Mouse (Mus musculus): ENCODE measurements around the gene Prpsap1. TPM values are rescaled to one million over a fixed set of nuclear protein-coding genes. Genes with fewer than 3 reads are reported as not detected.

Gene Prpsap1
- 104 and 124 TPM in 2 replicates for polyA plus RNA-seq (2015; fragmentation: Nextera tagmentation; extraction: Ambion mirVana)

DNA sequence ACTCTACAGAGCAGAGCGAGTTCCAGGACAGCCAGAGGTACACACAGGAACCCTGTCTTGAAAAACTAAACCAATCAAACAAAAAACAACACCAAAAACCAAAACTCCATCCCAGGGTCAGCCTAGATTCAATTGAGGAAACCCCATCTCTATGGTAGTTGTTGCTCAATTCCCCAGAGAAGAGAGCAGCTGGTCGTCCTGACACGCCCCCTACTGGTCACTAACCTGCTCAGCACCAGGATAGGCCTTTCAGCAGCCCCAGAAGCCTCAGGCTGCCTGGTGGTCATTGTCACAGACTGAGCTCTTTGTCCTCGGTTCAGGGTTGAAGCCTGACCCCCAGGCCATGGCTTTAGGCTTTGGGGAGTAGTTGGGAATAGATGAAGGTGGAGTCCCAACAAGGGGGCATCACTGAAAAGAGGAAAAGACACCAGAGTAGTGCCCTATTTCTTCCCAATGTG is at the start of gene Prpsap1:
Gene Prpsap1 (minus strand): TSS at position 408 of the 458 bp plus-strand sequence.

DNA sequence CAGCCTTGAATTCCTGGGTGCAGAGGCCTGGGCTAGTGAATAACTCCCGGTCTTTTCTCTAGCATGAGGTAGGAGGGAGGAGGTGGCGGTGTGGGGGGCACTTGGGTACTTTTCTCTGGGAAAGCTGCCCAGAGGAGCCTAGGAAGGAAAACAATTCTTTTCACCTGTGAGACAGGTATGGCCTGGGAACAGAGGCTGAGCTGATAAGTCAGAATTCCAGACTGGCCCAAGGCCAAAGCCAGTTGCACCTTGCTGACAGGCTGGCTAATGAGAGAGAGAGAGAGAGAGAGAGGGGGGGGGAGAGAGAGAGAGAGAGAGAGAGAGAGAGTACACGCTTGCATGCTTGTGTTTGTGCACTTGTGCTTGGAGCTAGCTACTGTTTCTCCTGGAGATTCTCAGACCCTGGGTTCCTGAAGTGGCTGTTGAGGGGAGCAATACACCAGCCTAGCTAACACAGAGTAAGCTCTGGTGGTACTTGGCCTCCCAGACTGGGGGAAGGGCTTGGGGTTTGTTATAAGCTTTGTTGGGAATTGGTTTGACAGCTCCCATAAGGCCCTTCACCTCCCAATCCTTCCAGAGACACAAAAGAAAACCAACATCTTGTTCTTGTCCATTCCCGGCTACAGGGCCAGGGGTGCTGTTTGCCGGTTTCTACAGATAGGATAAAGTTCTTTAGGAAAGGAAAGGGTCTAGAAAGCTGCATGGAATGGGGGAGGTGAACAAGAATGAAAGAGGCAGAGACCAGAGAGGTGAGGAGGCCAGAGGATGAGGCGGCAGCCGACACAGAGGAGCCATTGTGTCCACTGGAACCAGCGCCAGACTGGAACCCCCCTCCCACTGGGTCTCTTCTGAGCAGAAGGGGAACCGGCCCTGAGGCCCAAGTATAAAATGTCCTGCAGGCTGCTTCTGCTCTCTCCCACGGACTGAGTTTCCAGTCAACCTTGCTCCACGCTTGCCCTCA is 36.5 kb upstream of the Prpsap1 start, which contains the start of gene Sphk1:
Gene Sphk1 (plus strand): TSS at position 739 of the 961 bp plus-strand sequence.

GRCm38 (mm10) chr11:116466141-116466540 is 27.9 kb downstream of the Prpsap1 start, which contains the start of gene Qrich2:
Qrich2 (minus strand) TSS chr11:116466241.

DNA sequence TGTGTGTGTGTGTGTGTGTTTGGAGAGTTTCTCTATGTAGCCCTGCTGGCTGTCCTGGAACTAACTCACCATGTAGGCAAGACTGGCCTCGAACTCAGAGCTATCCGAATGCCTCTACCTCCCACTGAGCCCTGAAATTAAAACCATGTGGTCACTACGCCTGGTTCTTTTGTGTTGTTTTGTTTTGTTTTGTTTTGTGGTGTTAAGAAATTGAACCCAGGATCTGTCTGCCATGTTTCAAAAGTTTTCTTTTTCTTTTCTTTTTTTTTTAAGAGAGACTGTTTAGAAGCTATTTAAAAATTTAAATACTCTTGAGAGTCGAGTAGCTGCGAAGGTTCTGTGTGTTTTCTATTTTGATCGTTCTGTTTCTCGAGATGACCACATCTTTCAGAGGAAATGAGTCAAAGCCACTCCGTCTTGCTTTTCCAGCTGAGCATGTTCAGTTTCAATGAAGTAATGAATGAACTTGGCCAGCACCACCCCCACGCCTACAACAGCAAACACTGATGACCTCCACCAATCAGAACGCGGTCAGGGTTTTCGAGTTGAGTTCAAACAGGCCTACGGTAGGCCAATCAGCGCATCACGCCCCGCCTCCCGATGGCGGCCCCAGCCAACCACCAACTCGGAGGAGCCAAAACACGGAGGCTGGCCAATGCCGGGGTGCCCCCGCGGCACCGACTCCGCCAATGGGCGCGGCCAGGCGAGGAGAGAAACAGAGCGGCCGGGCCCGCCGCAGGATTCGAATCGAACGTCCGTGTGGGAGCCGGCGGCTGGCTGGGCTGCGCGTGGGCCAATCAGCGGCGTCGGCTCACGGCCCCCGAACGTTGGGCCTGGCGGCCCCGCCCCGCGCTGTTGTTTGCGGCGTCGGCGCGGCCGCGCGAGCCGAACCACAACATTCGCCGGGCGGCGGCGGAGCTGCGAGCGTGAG is 60.4 kb downstream of the Prpsap1 start, which contains the start of gene Ubald2:
Gene Ubald2 (plus strand): TSS at position 739 of the 931 bp plus-strand sequence.

Other genes starting within 250 kb of the Prpsap1 start
- gene Srp68, start 220.0 kb downstream of the Prpsap1 start, polyA plus RNA-seq (2015; fragmentation: Nextera tagmentation; extraction: Ambion mirVana) = 56.4 and 58.5 TPM in 2 replicates
- gene Galr2, start 213.3 kb downstream of the Prpsap1 start, polyA plus RNA-seq (2015; fragmentation: Nextera tagmentation; extraction: Ambion mirVana) = 3.9 and 4.6 TPM in 2 replicates
- gene Exoc7, start 187.0 kb downstream of the Prpsap1 start, polyA plus RNA-seq (2015; fragmentation: Nextera tagmentation; extraction: Ambion mirVana) = 43.7 and 51.1 TPM in 2 replicates
- gene Foxj1, start 158.8 kb downstream of the Prpsap1 start, polyA plus RNA-seq (2015; fragmentation: Nextera tagmentation; extraction: Ambion mirVana) = 0.19 and 0.45 TPM in 2 replicates
- 3.8 and 5.7 TPM in 2 replicates for gene Rnf157, start 81.2 kb downstream of the Prpsap1 start, polyA plus RNA-seq (2015; fragmentation: Nextera tagmentation; extraction: Ambion mirVana)
- gene Ubald2, start 60.1 kb downstream of the Prpsap1 start, polyA plus RNA-seq (2015; fragmentation: Nextera tagmentation; extraction: Ambion mirVana) = 28.5 and 29.0 TPM in 2 replicates
- gene Qrich2, start 28.0 kb downstream of the Prpsap1 start, polyA plus RNA-seq (2015; fragmentation: Nextera tagmentation; extraction: Ambion mirVana) = 0.15 TPM in 1 of 2 replicates, not detected in the other
- 11.5 and 12.1 TPM in 2 replicates for gene Sphk1, start 36.7 kb upstream of the Prpsap1 start, polyA plus RNA-seq (2015; fragmentation: Nextera tagmentation; extraction: Ambion mirVana)
- gene Ube2o, start 87.2 kb upstream of the Prpsap1 start, polyA plus RNA-seq (2015; fragmentation: Nextera tagmentation; extraction: Ambion mirVana) = 7.0 and 8.3 TPM in 2 replicates
- gene Aanat, start 92.2 kb upstream of the Prpsap1 start, polyA plus RNA-seq (2015; fragmentation: Nextera tagmentation; extraction: Ambion mirVana) = not detected in 2 replicates
- 3.3 and 6.2 TPM in 2 replicates for gene Rhbdf2, start 132.8 kb upstream of the Prpsap1 start, polyA plus RNA-seq (2015; fragmentation: Nextera tagmentation; extraction: Ambion mirVana)
- 2.0 and 2.1 TPM in 2 replicates for gene Prcd, start 159.3 kb upstream of the Prpsap1 start, polyA plus RNA-seq (2015; fragmentation: Nextera tagmentation; extraction: Ambion mirVana)
- 83.3 and 84.4 TPM in 2 replicates for gene Cygb, start 160.1 kb upstream of the Prpsap1 start, polyA plus RNA-seq (2015; fragmentation: Nextera tagmentation; extraction: Ambion mirVana)

All from urinary bladder, postnatal 0 days (tissue).